Mouse (Mus musculus) naive thymus-derived CD4-positive, alpha-beta T cell, adult 5 months (primary cell): ENCODE results near the gene Smc2. TPM values are rescaled to one million over a fixed set of nuclear protein-coding genes. Genes with fewer than 3 reads are reported as not detected.

Experiments used
- polyA plus RNA-seq: library from polyadenylated mRNA; unstranded; fragments of 100-300 nt; shearing (Covaris generic); gene quantifications from one replicate; pipeline ENCODE4 v1.2.1, GENCODE M21; 2017

Smc2 gene
- polyA plus RNA-seq, result 27.2 TPM

DNA sequence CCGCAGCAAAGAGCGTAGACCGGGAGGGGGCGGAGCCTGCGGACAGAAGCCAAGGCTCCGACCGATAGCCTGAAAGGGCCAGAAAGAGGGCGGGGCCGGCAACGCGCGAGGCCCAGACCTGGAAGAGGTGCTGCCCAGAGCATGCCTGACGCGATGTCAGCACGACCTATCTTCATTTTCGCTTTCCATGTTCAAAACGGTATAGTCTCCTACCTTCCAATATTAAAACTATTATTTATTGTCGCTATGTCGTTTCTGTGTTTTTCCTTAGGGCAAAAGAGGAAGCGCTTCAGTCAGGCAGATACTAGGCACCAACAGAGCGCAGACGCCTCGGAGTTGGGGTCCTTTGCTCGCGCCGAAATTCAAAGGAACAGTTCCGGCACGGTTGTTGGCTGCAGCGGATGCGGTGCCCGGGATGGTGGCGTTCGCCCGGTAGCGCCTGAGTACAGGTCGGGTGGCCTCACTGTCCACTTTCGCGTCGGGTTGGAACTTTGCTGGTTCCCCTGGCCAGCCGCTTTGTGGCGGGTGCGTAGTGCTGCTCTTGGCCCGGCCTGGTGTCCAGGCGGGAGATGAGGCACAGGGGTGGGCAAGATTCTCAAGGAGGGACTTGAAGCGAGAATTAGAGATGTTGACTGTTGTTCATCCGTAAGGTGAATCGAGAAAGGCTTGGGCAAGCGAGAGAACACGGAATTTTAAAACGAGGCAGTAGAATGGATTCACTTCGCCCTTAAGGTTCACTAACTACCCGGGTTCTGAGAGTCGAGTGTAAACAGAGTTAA lies at the start of gene Smc2:
TSS of gene Smc2 (plus strand) at position 358 of the 779 bp plus-strand sequence.

DNA sequence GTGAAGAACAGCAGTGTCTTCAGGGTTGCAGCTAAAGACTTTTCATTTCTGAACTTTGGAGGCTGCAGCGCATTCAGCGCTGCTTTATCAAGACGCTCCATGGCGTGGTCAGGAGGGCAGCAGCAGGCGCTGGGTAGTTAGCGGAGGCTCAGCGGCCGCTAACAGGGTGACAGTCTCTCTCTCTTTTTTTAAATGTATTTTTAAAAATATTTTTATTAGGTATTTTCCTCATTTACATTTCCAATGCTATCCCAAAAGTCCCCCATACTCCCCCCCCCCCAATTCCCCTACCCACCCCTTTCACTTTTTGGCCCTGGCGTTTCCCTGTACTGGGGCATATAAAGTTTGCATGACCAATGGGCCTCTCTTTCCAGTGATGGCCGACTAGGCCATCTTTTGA lies 58.1 kb downstream of the Smc2 start, which contains the start of gene Vma21-ps:
TSS of gene Vma21-ps (minus strand) at position 101 of the 400 bp plus-strand sequence.

Other genes with a start within 250 kb of the Smc2 start
- not detected for gene Vma21-ps, start 58.0 kb downstream of the Smc2 start, polyA plus RNA-seq
- gene Toporsl, start 157.0 kb downstream of the Smc2 start, polyA plus RNA-seq, result not detected